Mouse (Mus musculus) kidney, postnatal 10 days (tissue): ENCODE results near the gene Zfp428.

Experiments used
- DNase-seq: peaks from one replicate; pipeline ENCODE4 v3.0.0; 2021; ENCODE audit warnings: mixed read lengths

Zfp428 gene

GRCm38 (mm10) chr7:24561450-24561849 is 54.6 kb downstream of the Zfp428 start:
- DNase-seq, result no peak

- no peak for DNase-seq
Measured at GRCm38 (mm10) chr7:24563191-24563836, 56.5 kb downstream of the Zfp428 start.

GRCm38 (mm10) chr7:24563837-24564206 is 57.0 kb downstream of the Zfp428 start:
- DNase-seq, result no peak

- DNase-seq, result peak; percentile 85
Measured at GRCm38 (mm10) chr7:24564607-24565265, 57.9 kb downstream of the Zfp428 start.
